Mouse (Mus musculus) erythroblast, embryonic 14.5 days (primary cell): ENCODE measurements at regions not wholly inside any gene's neighbourhood (a gene's known extent, or its start where the extent isn't known, plus 50 kb on each side); places are given as distances from the start of the nearest gene placed in this dataset.

Source experiments
- GATA1 ChIP-seq: IDR thresholded peaks from 2 replicates; pipeline ENCODE4 v1.6.1; 2012; ENCODE audit warnings: low read length, inconsistent platforms, mixed read lengths
- TAL1 ChIP-seq: IDR thresholded peaks from 3 replicates; pipeline ENCODE4 v1.6.1; 2012; ENCODE audit warnings: low read length, inconsistent platforms, mixed read lengths

DNA sequence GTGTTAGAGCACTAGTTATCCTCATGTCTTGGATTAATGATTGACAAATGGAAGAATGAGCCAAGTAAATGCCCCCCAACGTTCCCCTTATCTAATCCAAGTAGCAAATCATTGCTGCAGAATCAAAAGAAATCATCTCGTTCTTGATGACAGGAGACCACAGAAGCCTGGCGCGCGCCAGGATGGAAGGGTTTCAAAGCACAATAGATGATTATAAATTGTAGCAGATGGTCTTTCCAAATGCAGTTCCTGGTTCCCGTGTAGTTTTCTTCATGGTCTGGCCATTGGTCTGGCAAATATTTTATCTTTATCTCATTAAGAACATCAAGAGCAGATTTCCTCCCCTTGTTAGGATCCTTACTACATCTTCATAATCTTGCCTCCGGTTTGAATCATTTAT lies 721.8 kb upstream of the Auts2 start:
- TF ChIP-seq GATA1 = no peak
- no peak for TF ChIP-seq TAL1
